Mouse (Mus musculus): ENCODE data around the gene Ralgds. TPM values are rescaled to one million over a fixed set of nuclear protein-coding genes. Genes with fewer than 3 reads are reported as not detected.

Ralgds gene
- polyA plus RNA-seq, 1 experiment from 2014 or later, result 15.6 TPM

GRCm38 (mm10) chr2:28597733-28598547, 85.0 kb downstream of the Ralgds start:
- Histone ChIP-seq H3K27me3 (replicated peaks; ENCODE audit: control insufficient read depth, insufficient read depth, low read length) (no peaks in the 10 kb centered on the region), H3K4me3 (ENCODE audit: low read depth, low read length) (no peak overlapping the region), H3K9ac (ENCODE audit: low read depth, low read length) (no peak overlapping the region), H3K27ac (ENCODE audit: low read depth, low read length) (no peak overlapping the region), H3K36me3 (ENCODE audit: control insufficient read depth, insufficient read depth) (no peaks in the 10 kb centered on the region), H3K9me3 (ENCODE audit: control insufficient read depth) (no peaks in the 10 kb centered on the region), H3K4me1 (replicated peaks; ENCODE audit: control insufficient read depth, insufficient read depth, low read length) (no peaks in the 10 kb centered on the region), H3K4me2 (replicated peaks; ENCODE audit: low read depth) (no peak overlapping the region)
- TF ChIP-seq CTCF (IDR thresholded peaks at IDR 0.05; ENCODE audit: low read depth), result no peak
- 68% methylated on average over 7 of the region's 7 CpGs for WGBS
- no peak for ATAC-seq

GRCm38 (mm10) chr2:28598692-28599568, 86.0 kb downstream of the Ralgds start:
- Histone ChIP-seq H3K27ac (ENCODE audit: low read depth, low read length) (no peak overlapping the region), H3K4me2 (replicated peaks; ENCODE audit: low read depth) (no peak overlapping the region), H3K9ac (ENCODE audit: low read depth, low read length) (no peak overlapping the region), H3K27me3 (replicated peaks; ENCODE audit: control insufficient read depth, insufficient read depth, low read length) (no peaks in the 10 kb centered on the region), H3K9me3 (ENCODE audit: control insufficient read depth) (no peaks in the 10 kb centered on the region), H3K4me3 (ENCODE audit: low read depth, low read length) (no peak overlapping the region), H3K4me1 (replicated peaks; ENCODE audit: control insufficient read depth, insufficient read depth, low read length) (no peaks in the 10 kb centered on the region), H3K36me3 (ENCODE audit: control insufficient read depth, insufficient read depth) (no peaks in the 10 kb centered on the region)
- no peak for ATAC-seq
- WGBS, result 58% methylated on average over 12 of the region's 12 CpGs
- TF ChIP-seq CTCF (IDR thresholded peaks at IDR 0.05; ENCODE audit: low read depth), result no peak

- no peak for ATAC-seq
- Histone ChIP-seq H3K4me2 (replicated peaks; ENCODE audit: low read depth) (no peak overlapping the region), H3K4me1 (replicated peaks; ENCODE audit: control insufficient read depth, insufficient read depth, low read length) (no peaks in the 10 kb centered on the region), H3K9me3 (ENCODE audit: control insufficient read depth) (no peaks in the 10 kb centered on the region), H3K27me3 (replicated peaks; ENCODE audit: control insufficient read depth, insufficient read depth, low read length) (no peaks in the 10 kb centered on the region), H3K9ac (ENCODE audit: low read depth, low read length) (no peak overlapping the region), H3K27ac (ENCODE audit: low read depth, low read length) (no peak overlapping the region), H3K36me3 (ENCODE audit: control insufficient read depth, insufficient read depth) (no peaks in the 10 kb centered on the region), H3K4me3 (ENCODE audit: low read depth, low read length) (no peak overlapping the region)
- 73% methylated on average over 6 of the region's 6 CpGs for WGBS
- no peak for TF ChIP-seq CTCF (IDR thresholded peaks at IDR 0.05; ENCODE audit: low read depth)
Measured at GRCm38 (mm10) chr2:28599569-28599900, 86.6 kb downstream of the Ralgds start.

- WGBS, result 45% methylated on average over 12 of the region's 12 CpGs
- no peak for ATAC-seq
- Histone ChIP-seq H3K9ac (ENCODE audit: low read depth, low read length) (no peak overlapping the region), H3K27me3 (replicated peaks; ENCODE audit: control insufficient read depth, insufficient read depth, low read length) (no peaks in the 10 kb centered on the region), H3K4me3 (ENCODE audit: low read depth, low read length) (no peak overlapping the region), H3K4me1 (replicated peaks; ENCODE audit: control insufficient read depth, insufficient read depth, low read length) (no peaks in the 10 kb centered on the region), H3K27ac (ENCODE audit: low read depth, low read length) (no peak overlapping the region), H3K9me3 (ENCODE audit: control insufficient read depth) (no peaks in the 10 kb centered on the region), H3K36me3 (ENCODE audit: control insufficient read depth, insufficient read depth) (no peaks in the 10 kb centered on the region), H3K4me2 (replicated peaks; ENCODE audit: low read depth) (no peak overlapping the region)
- no peak for TF ChIP-seq CTCF (IDR thresholded peaks at IDR 0.05; ENCODE audit: low read depth)
Measured at GRCm38 (mm10) chr2:28601720-28602590, 89.0 kb downstream of the Ralgds start.

Other genes with a start within 250 kb of the Ralgds start
- gene Ppp1r26, start 66.3 kb upstream of the Ralgds start, polyA plus RNA-seq (2015; fragmentation: Nextera tagmentation; extraction: Ambion mirVana), result 0.61 and 0.73 TPM in 2 replicates
- not detected in 2 replicates for gene 1700007K13Rik, start 46.8 kb upstream of the Ralgds start, polyA plus RNA-seq (2015; fragmentation: Nextera tagmentation; extraction: Ambion mirVana)
- gene Mrps2, start 45.1 kb upstream of the Ralgds start, polyA plus RNA-seq (2015; fragmentation: Nextera tagmentation; extraction: Ambion mirVana), result 24.5 and 25.1 TPM in 2 replicates
- gene Gbgt1, start 16.2 kb upstream of the Ralgds start, polyA plus RNA-seq (2015; fragmentation: Nextera tagmentation; extraction: Ambion mirVana), result 1.1 and 1.6 TPM in 2 replicates
- gene Gm10134, start 7.0 kb upstream of the Ralgds start, polyA plus RNA-seq (2015; fragmentation: Nextera tagmentation; extraction: Ambion mirVana), result 6.0 and 8.7 TPM in 2 replicates
- 5.5 and 7.9 TPM in 2 replicates for gene Cel, start 50.3 kb downstream of the Ralgds start, polyA plus RNA-seq (2015; fragmentation: Nextera tagmentation; extraction: Ambion mirVana)
- gene Gtf3c5, start 70.6 kb downstream of the Ralgds start, polyA plus RNA-seq (2015; fragmentation: Nextera tagmentation; extraction: Ambion mirVana), result 8.4 and 8.9 TPM in 2 replicates
- 0.34 TPM in 1 of 2 replicates, not detected in the other for gene Gfi1b, start 108.9 kb downstream of the Ralgds start, polyA plus RNA-seq (2015; fragmentation: Nextera tagmentation; extraction: Ambion mirVana)
- 6.5 and 8.2 TPM in 2 replicates for gene Tsc1, start 128.1 kb downstream of the Ralgds start, polyA plus RNA-seq (2015; fragmentation: Nextera tagmentation; extraction: Ambion mirVana)
- gene Spaca9, start 186.6 kb downstream of the Ralgds start, polyA plus RNA-seq (2015; fragmentation: Nextera tagmentation; extraction: Ambion mirVana), result 0.60 and 0.86 TPM in 2 replicates
- 0.16 TPM in 1 of 2 replicates, not detected in the other for gene Ak8, start 187.0 kb downstream of the Ralgds start, polyA plus RNA-seq (2015; fragmentation: Nextera tagmentation; extraction: Ambion mirVana)

All from intestine, postnatal 0 days (tissue).